Mouse (Mus musculus) CH12.LX (cell line): ENCODE measurements around the gene Thsd7b. TPM values are rescaled to one million over a fixed set of nuclear protein-coding genes. Genes with fewer than 3 reads are reported as not detected.

ENCODE experiments used
- DNase-seq: peaks from one replicate; pipeline ENCODE4 v3.0.0-alpha.2; 2013; ENCODE audit errors: extremely low read depth
- H3K27ac ChIP-seq: 2 replicates; pipeline ENCODE4 v1.5.1; 2012; ENCODE audit warnings: low read depth, mild to moderate bottlenecking, control low read depth, moderate library complexity; ENCODE audit not compliant: insufficient read depth
- H3K27me3 ChIP-seq: replicated peaks from 2 replicates; pipeline ENCODE3; 2012; ENCODE audit warnings: inconsistent platforms
- H3K36me3 ChIP-seq, 2 experiments: replicated peaks in 1 of 2; 2 replicates each; pipeline versions ENCODE3 to v1.6.1; 2012; ENCODE audit warnings: inconsistent platforms in 1 of 2, low read length in 1 of 2, mild to moderate bottlenecking in 1 of 2, mixed read lengths in 1 of 2, moderate library complexity in 1 of 2; ENCODE audit not compliant: control insufficient read depth in 1 of 2, insufficient read depth in 1 of 2
- H3K4me1 ChIP-seq, 2 experiments: 2 replicates each; pipeline ENCODE4 v1.6.1; 2012; ENCODE audit warnings: inconsistent platforms in 1 of 2, moderate library complexity in 1 of 2; ENCODE audit not compliant: insufficient read depth in 2 of 2, control insufficient read depth in 1 of 2
- H3K4me2 ChIP-seq: 2 replicates; pipeline ENCODE4 v1.6.1; 2012; ENCODE audit warnings: low read depth, mild to moderate bottlenecking, control low read depth; ENCODE audit not compliant: poor library complexity, insufficient read depth, severe bottlenecking
- H3K4me3 ChIP-seq, 3 experiments: fragments of 150-350 bp in 1 of 3; sonication (generic) in 1 of 3; replicated peaks in 1 of 3; 2 replicates each; pipeline versions ENCODE3 to v1.5.1; 2011 to 2012; ENCODE audit warnings: low read depth in 2 of 3, low read length in 2 of 3, mild to moderate bottlenecking in 2 of 3, moderate library complexity in 2 of 3, control low read depth in 1 of 3, improper control_type of control experiment in 1 of 3, inconsistent platforms in 1 of 3, mixed read lengths in 1 of 3; ENCODE audit not compliant: poor library complexity in 1 of 3
- H3K79me2 ChIP-seq: replicated peaks from 2 replicates; pipeline ENCODE4 v1.6.1; 2012; ENCODE audit warnings: mild to moderate bottlenecking, moderate library complexity; ENCODE audit not compliant: control insufficient read depth, poor library complexity, insufficient read depth, severe bottlenecking; ENCODE audit errors: extremely low read depth
- H3K9ac ChIP-seq: 2 replicates; pipeline ENCODE4 v1.6.1; 2012; ENCODE audit warnings: low read depth, mild to moderate bottlenecking, control low read depth, moderate library complexity; ENCODE audit not compliant: insufficient read depth
- H3K9me3 ChIP-seq: replicated peaks from 2 replicates; pipeline ENCODE3; 2012; ENCODE audit warnings: low read length, inconsistent platforms, mixed read lengths
- CHD2 ChIP-seq: IDR thresholded peaks from 2 replicates; pipeline ENCODE4 v1.6.1; 2011; ENCODE audit warnings: low read length, improper control_type of control experiment
- E2F4 ChIP-seq: IDR thresholded peaks from 2 replicates; pipeline ENCODE4 v1.6.1; 2011; ENCODE audit warnings: low read depth, low read length, improper control_type of control experiment; ENCODE audit not compliant: insufficient replicate concordance
- ELF1 ChIP-seq: IDR thresholded peaks from 2 replicates; pipeline ENCODE4 v1.6.1; 2014; ENCODE audit warnings: low read depth, mild to moderate bottlenecking, inconsistent platforms, low read length, improper control_type of control experiment
- HCFC1 ChIP-seq: IDR thresholded peaks from 2 replicates; pipeline ENCODE4 v1.6.1; 2012; ENCODE audit warnings: low read depth, mild to moderate bottlenecking, inconsistent platforms, low read length, improper control_type of control experiment
- IRF4 ChIP-seq: IDR thresholded peaks from 2 replicates; pipeline ENCODE4 v1.6.1; 2014; ENCODE audit warnings: low read depth, mild to moderate bottlenecking, inconsistent platforms, low read length, improper control_type of control experiment
- JUN ChIP-seq: IDR thresholded peaks from 2 replicates; pipeline ENCODE4 v1.6.1; 2011; ENCODE audit warnings: low read depth, mild to moderate bottlenecking, low read length, improper control_type of control experiment, moderate library complexity; ENCODE audit not compliant: insufficient read depth
- JUND ChIP-seq: conservative IDR thresholded peaks from 2 replicates; pipeline ENCODE4 v1.6.1; 2011; ENCODE audit warnings: low read depth, low read length, improper control_type of control experiment
- KAT2A ChIP-seq: IDR thresholded peaks from 2 replicates; pipeline ENCODE4 v1.6.1; 2012; ENCODE audit warnings: low read length, improper control_type of control experiment, inconsistent platforms; ENCODE audit not compliant: insufficient replicate concordance
- MAZ ChIP-seq: IDR thresholded peaks from 2 replicates; pipeline ENCODE4 v1.6.1; 2012; ENCODE audit warnings: low read depth, mild to moderate bottlenecking, inconsistent platforms, low read length, improper control_type of control experiment, moderate library complexity
- MEF2A ChIP-seq: IDR thresholded peaks from 2 replicates; pipeline ENCODE4 v1.6.1; 2014; ENCODE audit warnings: low read depth, mild to moderate bottlenecking, inconsistent platforms, low read length, improper control_type of control experiment, borderline replicate concordance
- MXI1 ChIP-seq: IDR thresholded peaks from 2 replicates; pipeline ENCODE4 v1.6.1; 2011; ENCODE audit warnings: mild to moderate bottlenecking, low read depth, low read length, improper control_type of control experiment
- MYC ChIP-seq: IDR thresholded peaks from 2 replicates; pipeline ENCODE4 v1.6.1; 2011; ENCODE audit warnings: low read depth, mild to moderate bottlenecking, improper control_type of control experiment, low read length
- PAX5 ChIP-seq: IDR thresholded peaks from 2 replicates; pipeline ENCODE4 v1.6.1; 2012; ENCODE audit warnings: low read length, inconsistent platforms, mixed read lengths
- RCOR1 ChIP-seq: conservative IDR thresholded peaks from 2 replicates; pipeline ENCODE4 v1.6.1; 2012; ENCODE audit warnings: low read depth, mild to moderate bottlenecking, inconsistent platforms, low read length, improper control_type of control experiment
- SMC3 ChIP-seq: IDR thresholded peaks from 2 replicates; pipeline ENCODE4 v1.6.1; 2011; ENCODE audit warnings: low read depth, low read length, improper control_type of control experiment
- TCF12 ChIP-seq: IDR thresholded peaks from 2 replicates; pipeline ENCODE4 v1.6.1; 2014; ENCODE audit warnings: low read depth, mild to moderate bottlenecking, inconsistent platforms, low read length, improper control_type of control experiment
- UBTF ChIP-seq: IDR thresholded peaks from 2 replicates; pipeline ENCODE4 v1.6.1; 2012; ENCODE audit warnings: low read depth, mild to moderate bottlenecking, inconsistent platforms, low read length, improper control_type of control experiment, moderate library complexity
- USF2 ChIP-seq: conservative IDR thresholded peaks from 2 replicates; pipeline ENCODE4 v1.6.1; 2011; ENCODE audit warnings: low read depth, low read length, improper control_type of control experiment
- ZC3H11A ChIP-seq: IDR thresholded peaks from 2 replicates; pipeline ENCODE4 v1.6.1; 2012; ENCODE audit warnings: low read depth, mild to moderate bottlenecking, inconsistent platforms, low read length, improper control_type of control experiment
- ZKSCAN1 ChIP-seq: IDR thresholded peaks from 2 replicates; pipeline ENCODE4 v1.6.1; 2012; ENCODE audit warnings: low read depth, inconsistent platforms, low read length, improper control_type of control experiment, borderline replicate concordance
- ZMIZ1 ChIP-seq: IDR thresholded peaks from 2 replicates; pipeline ENCODE4 v1.6.1; 2012; ENCODE audit warnings: low read depth, mild to moderate bottlenecking, inconsistent platforms, low read length, improper control_type of control experiment
- ZNF384 ChIP-seq: IDR thresholded peaks from 2 replicates; pipeline ENCODE4 v1.6.1; 2012; ENCODE audit warnings: low read depth, low read length, improper control_type of control experiment, inconsistent platforms
- dilution Hi-C: fragments of 300-500 bp; cut with MboI; formaldehyde crosslinking; loops from 2 replicates; pipeline ENCODE4 v1.14.3; 2020; ENCODE audit warnings: low sequenced_read_pairs; ENCODE audit not compliant: extremely low pct_unique_long_range_greater_than_20kb, extremely low pct_ligation_motif_present
- in situ Hi-C: fragments of 300-500 bp; cut with MboI; formaldehyde crosslinking; loops from 3 replicates; pipeline ENCODE4 v1.14.3; 2019; ENCODE audit warnings: low sequenced_read_pairs, low pct_ligation_motif_present, low pct_unique_long_range_greater_than_20kb, mixed read lengths
- polyA plus RNA-seq: library from polyadenylated mRNA; unstranded; fragments of >175 nt; gene quantifications from 2 replicates; pipeline ENCODE4 v1.2.1, GENCODE M21; 2012; ENCODE audit warnings: low read depth; ENCODE audit not compliant: insufficient read length
- total RNA-seq, 2 experiments: library from RNA; depleted of rRNA; stranded (reverse); fragments of 300-350 nt in 1 of 2; fragments of >200 nt in 1 of 2; gene quantifications; 2 replicates each; pipeline ENCODE4 v1.2.3; 2012 to 2014

Gene Thsd7b
- total and polyA plus RNA-seq, 3 experiments, result not detected

- no peak overlapping the region for H3K4me3 ChIP-seq
- no peak overlapping the region for H3K27ac ChIP-seq
- H3K9ac ChIP-seq, result no peak overlapping the region
- DNase-seq, result no peak
- H3K9me3 ChIP-seq, result no peaks in the 10 kb centered on the region
- dilution Hi-C loops (no loop called here), in situ Hi-C loops (no loop called here)
- H3K79me2 ChIP-seq, result no peaks in the 10 kb centered on the region
- TF ChIP-seq PAX5, result no peak
- no peak for TF ChIP-seq MXI1
- TF ChIP-seq ZC3H11A, result no peak
- no peak for TF ChIP-seq JUN
- TF ChIP-seq MEF2A, result no peak
- TF ChIP-seq IRF4, result no peak
- no peak for TF ChIP-seq JUND
- no peak overlapping the region for H3K4me2 ChIP-seq
- no peaks in the 10 kb centered on the region for H3K4me1 ChIP-seq
- no peaks in the 10 kb centered on the region for H3K36me3 ChIP-seq
- H3K27me3 ChIP-seq, result no peaks in the 10 kb centered on the region
Measured at GRCm38 (mm10) chr1:129543169-129543568, 270.1 kb downstream of the Thsd7b start.

DNA sequence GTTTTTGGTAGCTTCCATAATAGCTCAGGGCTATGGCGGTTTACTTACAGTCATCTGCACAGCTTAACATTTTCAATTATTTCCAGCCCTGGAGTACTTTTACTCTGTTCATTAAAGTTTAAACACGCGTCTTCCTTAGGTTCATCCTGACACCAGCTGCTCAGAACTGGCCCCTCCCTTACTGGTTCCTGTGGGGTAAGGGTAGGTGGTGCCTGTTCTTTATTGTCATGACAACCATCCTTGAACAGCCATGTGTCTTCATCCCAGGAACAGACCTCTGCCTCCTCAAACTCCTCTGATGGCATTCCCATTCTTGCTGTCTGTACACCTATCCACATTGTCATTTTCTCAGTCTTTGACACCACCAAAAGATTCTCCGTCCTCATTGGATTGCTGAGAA is 285.0 kb downstream of the Thsd7b start:
- in situ Hi-C loops, result no loop called here
- dilution Hi-C loops, result no loop called here
- H3K9me3 ChIP-seq, result no peaks in the 10 kb centered on the region
- H3K79me2 ChIP-seq, result no peaks in the 10 kb centered on the region
- no peak for DNase-seq
- no peak overlapping the region for H3K4me3 ChIP-seq
- H3K9ac ChIP-seq, result no peak overlapping the region
- no peak overlapping the region for H3K27ac ChIP-seq
- no peak for TF ChIP-seq UBTF
- no peak for TF ChIP-seq ZMIZ1
- no peak for TF ChIP-seq ELF1
- no peak for TF ChIP-seq ZKSCAN1
- no peak for TF ChIP-seq USF2
- no peak for TF ChIP-seq TCF12
- TF ChIP-seq SMC3, result no peak
- TF ChIP-seq E2F4, result no peak
- no peak for TF ChIP-seq KAT2A
- TF ChIP-seq MYC, result no peak
- TF ChIP-seq MEF2A, result no peak
- no peak for TF ChIP-seq IRF4
- no peak for TF ChIP-seq HCFC1
- TF ChIP-seq ZNF384, result no peak
- TF ChIP-seq CHD2, result no peak
- TF ChIP-seq MAZ, result no peak
- TF ChIP-seq RCOR1, result no peak
- no peaks in the 10 kb centered on the region for H3K27me3 ChIP-seq
- H3K36me3 ChIP-seq, result no peaks in the 10 kb centered on the region
- no peak overlapping the region for H3K4me2 ChIP-seq
- H3K4me1 ChIP-seq, result peaks cover 0 to 8% of the 10 kb centered on the region in 2 experiments; a peak in 1 of 4 replicates
